Mouse (Mus musculus) kidney, embryonic 14.5 days (tissue): ENCODE measurements at regions not wholly inside any gene's neighbourhood (a gene's known extent, or its start where the extent isn't known, plus 50 kb on each side); places are given as distances from the start of the nearest gene placed in this dataset.

ENCODE experiments used
- ATAC-seq: fragments of 200-750 bp; cut with Nextera tagmentation; 2 replicates; pipeline ENCODE4 v1.8.0; 2017; ENCODE audit warnings: moderate number of reproducible peaks, mild to moderate bottlenecking, moderate TSS enrichment, moderate library complexity; ENCODE audit not compliant: low FRiP score, low TSS enrichment
- H3K27ac ChIP-seq: fragments of 300-500 bp; sonication (generic); 2 replicates; pipeline ENCODE4 v1.5.1; 2014; ENCODE audit warnings: low read depth, mild to moderate bottlenecking, low read length, moderate library complexity, mixed read lengths
- H3K27me3 ChIP-seq: fragments of 300-500 bp; sonication (generic); 2 replicates; pipeline ENCODE4 v1.6.1; 2014; ENCODE audit warnings: mild to moderate bottlenecking, low read length; ENCODE audit not compliant: control insufficient read depth, insufficient read depth
- H3K36me3 ChIP-seq: fragments of 300-500 bp; sonication (generic); 2 replicates; pipeline ENCODE4 v1.6.1; 2014; ENCODE audit warnings: low read length, mixed read lengths; ENCODE audit not compliant: control insufficient read depth, insufficient read depth
- H3K4me1 ChIP-seq: fragments of 300-500 bp; sonication (generic); 2 replicates; pipeline ENCODE4 v1.6.1; 2014; ENCODE audit warnings: low read length, mixed read lengths; ENCODE audit not compliant: control insufficient read depth, insufficient read depth
- H3K4me2 ChIP-seq: fragments of 300-500 bp; sonication (generic); replicated peaks from 2 replicates; pipeline ENCODE4 v1.6.1; 2014; ENCODE audit warnings: low read depth, mild to moderate bottlenecking, low read length
- H3K4me3 ChIP-seq: fragments of 300-500 bp; sonication (generic); 2 replicates; pipeline ENCODE4 v1.5.1; 2014; ENCODE audit warnings: mild to moderate bottlenecking, low read length
- H3K9ac ChIP-seq: fragments of 300-500 bp; sonication (generic); 2 replicates; pipeline ENCODE4 v1.6.1; 2014; ENCODE audit warnings: low read depth, mild to moderate bottlenecking, low read length, moderate library complexity
- H3K9me3 ChIP-seq: fragments of 300-500 bp; sonication (generic); 2 replicates; pipeline ENCODE4 v1.6.1; 2016; ENCODE audit warnings: low read length; ENCODE audit not compliant: control insufficient read depth
- WGBS: fragments of 180-500 bp; shearing (Covaris S2); extraction: QIAGEN DNeasy Blood & Tissue Kit; methylation state at CpG from one replicate; pipeline ENCODE4 v1.1.7; 2014; 5-methylcytosine and 5-hydroxymethylcytosine counted together

GRCm38 (mm10) chr11:24682423-24682822 is 604.6 kb downstream of the Bcl11a start:
- Histone ChIP-seq H3K9ac (no peak overlapping the region), H3K27me3 (peaks cover 33% of the 10 kb centered on the region), H3K9me3 (no peaks in the 10 kb centered on the region), H3K4me3 (no peak overlapping the region), H3K4me1 (no peaks in the 10 kb centered on the region), H3K36me3 (no peaks in the 10 kb centered on the region), H3K4me2 (no peak overlapping the region), H3K27ac (no peak overlapping the region)
- WGBS, result 16% methylated on average over 4 of the region's 4 CpGs
- ATAC-seq, result no peak

DNA sequence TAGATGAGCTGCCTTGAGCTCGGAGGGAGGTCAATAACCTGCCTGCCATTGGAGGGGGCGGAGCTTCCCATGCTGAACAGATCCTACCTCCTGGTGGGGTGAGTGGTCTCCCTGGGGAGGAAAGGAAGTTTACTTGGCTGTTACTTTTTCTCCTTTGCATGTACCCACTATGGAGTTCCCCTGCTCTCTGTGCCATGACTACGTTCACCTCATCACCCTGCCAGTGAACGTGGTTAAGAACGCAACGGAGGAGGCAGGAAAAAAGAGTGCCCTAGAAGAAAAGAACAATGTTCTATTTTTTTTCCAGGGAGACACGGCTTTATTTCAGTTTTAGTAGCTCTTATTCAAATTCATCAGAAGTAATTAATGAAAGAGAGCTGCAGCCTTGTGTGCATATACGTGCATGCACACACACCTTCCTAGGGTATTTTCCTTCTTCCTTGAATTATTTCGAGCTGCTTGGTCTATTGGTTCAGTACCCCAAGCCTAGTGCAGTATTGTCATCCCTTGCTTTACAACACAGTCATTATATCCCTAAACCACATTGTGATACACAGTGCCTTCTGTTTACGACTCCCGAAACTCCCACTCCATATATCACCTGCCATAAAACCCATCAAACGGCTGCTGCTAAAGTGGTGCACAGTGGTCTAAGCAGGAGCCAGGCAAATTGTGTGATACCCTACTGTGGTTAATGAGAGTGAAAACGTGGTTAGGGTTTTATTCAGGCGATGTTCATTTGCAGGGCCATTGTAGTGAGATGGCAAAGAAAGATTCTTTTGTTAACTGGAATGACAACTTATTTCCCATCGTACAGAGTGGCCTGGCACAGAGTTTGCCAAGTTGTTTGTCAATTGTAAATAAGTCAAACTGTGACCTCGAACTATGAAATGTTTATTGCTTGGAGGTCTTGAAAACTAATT is 608.0 kb downstream of the Bcl11a start:
- Histone ChIP-seq H3K27ac (no peak overlapping the region), H3K4me3 (no peak overlapping the region), H3K4me1 (no peaks in the 10 kb centered on the region), H3K27me3 (peaks cover 29% of the 10 kb centered on the region), H3K9ac (no peak overlapping the region), H3K4me2 (no peak overlapping the region), H3K36me3 (no peaks in the 10 kb centered on the region), H3K9me3 (no peaks in the 10 kb centered on the region)
- ATAC-seq, result peak; percentile 52; the same call in 1 of the 2 replicates
- WGBS, result 29% methylated on average over 16 of the region's 16 CpGs

DNA sequence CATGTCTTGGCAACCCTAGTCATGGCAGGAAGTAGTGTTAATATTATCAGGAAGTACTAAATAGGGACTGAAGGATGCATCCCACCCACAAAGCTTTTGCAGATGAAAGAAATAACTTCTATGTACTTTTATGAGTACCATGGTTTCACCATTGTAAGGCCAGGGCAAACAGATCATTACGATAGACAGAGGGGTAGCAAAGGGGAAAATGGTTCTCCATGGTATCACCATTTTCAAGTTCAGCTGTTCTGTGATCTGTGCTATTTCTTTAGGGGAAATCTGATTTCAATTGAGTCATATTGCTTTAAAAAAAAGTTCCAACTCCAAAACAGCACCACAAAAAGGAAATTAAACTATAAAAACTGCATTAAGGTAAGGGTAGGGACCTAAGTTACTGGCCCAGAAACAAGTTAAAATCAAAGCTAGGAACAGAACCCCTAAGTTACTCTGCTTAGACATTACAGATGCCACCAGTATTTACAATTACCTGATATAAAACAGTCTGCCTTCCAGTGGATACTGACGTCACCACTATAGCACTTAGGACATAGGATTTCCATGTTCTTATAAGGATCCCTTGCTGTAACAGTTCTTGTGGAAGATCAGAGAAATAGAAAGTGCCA is 610.4 kb downstream of the Bcl11a start:
- Histone ChIP-seq H3K9ac (no peak overlapping the region), H3K27ac (no peak overlapping the region), H3K4me3 (no peak overlapping the region), H3K27me3 (peaks cover 13% of the 10 kb centered on the region), H3K36me3 (no peaks in the 10 kb centered on the region), H3K4me2 (no peak overlapping the region), H3K9me3 (no peaks in the 10 kb centered on the region), H3K4me1 (no peaks in the 10 kb centered on the region)
- WGBS, result 86% methylated on average over 2 of the region's 2 CpGs
- ATAC-seq, result no peak

DNA sequence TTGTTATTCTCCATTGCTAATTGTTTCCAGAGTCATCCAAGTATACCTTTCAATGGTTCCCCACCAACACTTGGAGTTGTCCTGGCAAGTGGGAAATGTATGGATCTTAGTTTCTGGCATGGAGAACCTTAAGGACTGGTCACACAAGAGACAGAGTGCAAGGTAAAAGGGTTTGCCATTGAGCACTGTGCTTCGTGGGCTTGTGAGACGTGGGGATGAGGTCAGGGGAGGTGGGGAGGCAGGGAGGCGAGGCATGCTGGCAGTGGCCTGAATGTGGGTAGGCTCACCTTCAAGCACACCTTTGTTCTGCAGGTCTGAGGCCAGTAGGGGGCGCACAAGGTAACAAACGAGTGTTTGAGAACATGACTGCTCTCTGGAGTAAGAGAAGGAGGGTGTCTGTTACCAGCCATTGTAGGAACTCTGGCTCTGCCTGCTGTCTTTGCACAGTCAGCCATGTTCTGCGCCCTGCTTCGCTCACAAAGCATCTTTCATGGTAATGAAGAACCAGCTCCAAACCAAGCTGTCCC is 612.0 kb downstream of the Bcl11a start:
- no peaks in the 10 kb centered on the region for H3K9me3 ChIP-seq
- H3K27me3 ChIP-seq, result peaks cover 13% of the 10 kb centered on the region
- no peak overlapping the region for H3K4me2 ChIP-seq
- H3K4me3 ChIP-seq, result no peak overlapping the region
- ATAC-seq, result no peak
- no peaks in the 10 kb centered on the region for H3K36me3 ChIP-seq
- no peak overlapping the region for H3K9ac ChIP-seq
- WGBS, result 44% methylated on average over 7 of the region's 7 CpGs
- no peak overlapping the region for H3K27ac ChIP-seq
- no peaks in the 10 kb centered on the region for H3K4me1 ChIP-seq

DNA sequence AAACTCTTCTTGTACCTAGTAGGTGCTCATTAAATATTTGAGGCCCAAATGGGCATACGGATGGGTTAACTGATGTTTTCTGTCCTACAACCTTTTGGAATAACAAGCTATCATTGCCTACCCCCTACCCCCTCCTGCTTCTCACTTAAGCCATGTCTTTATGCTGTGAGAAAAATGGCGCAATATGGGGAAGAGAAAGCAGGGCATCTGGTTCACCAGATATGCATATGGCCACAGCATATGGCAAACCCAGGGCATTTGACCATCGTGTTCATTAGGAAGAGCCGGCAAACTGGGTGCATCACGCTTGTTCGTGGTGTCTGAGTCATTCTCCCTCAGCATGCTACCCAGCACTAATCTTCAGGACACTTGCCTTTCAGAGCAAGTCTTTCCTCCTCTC is 616.1 kb downstream of the Bcl11a start:
- Histone ChIP-seq H3K4me2 (no peak overlapping the region), H3K9ac (no peak overlapping the region), H3K27me3 (peaks cover 9% of the 10 kb centered on the region), H3K9me3 (no peaks in the 10 kb centered on the region), H3K4me1 (no peaks in the 10 kb centered on the region), H3K36me3 (no peaks in the 10 kb centered on the region), H3K4me3 (no peak overlapping the region), H3K27ac (no peak overlapping the region)
- no peak for ATAC-seq
- 92% methylated on average over 6 of the region's 6 CpGs for WGBS

DNA sequence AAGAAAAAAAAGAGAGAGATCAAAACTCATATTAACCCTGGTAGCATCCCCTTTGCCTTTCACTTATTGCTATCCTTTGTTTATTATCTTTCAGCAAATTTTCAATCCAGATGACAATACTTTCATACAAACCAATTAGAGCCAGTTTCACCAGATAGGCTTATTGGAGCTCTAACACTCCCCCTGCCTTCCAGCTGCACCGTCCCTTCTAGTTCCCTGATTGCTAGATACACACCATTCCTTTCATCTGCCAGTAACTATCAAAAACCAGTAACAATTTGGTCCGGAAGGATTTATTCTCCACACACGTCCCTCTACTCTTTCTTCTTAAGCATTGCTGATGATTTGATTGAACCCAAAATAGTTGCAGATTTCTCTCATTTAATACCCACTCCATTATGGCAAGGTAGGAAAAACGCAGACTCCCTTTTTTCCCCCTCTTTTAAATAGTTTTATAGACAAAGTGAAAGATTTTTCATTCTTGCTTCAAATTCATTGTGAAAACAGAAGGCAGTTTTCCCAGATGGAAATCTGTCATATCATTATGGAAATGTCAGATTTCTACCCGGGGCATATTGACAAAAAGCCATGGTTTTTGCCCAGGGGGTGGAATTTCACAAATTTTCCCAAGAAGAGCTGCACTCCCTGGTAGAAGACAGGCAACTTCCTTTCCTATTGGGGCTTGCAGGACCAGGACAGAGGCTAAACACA is 617.3 kb downstream of the Bcl11a start:
- Histone ChIP-seq H3K36me3 (no peaks in the 10 kb centered on the region), H3K27ac (no peak overlapping the region), H3K4me3 (no peak overlapping the region), H3K27me3 (peaks cover 9% of the 10 kb centered on the region), H3K9me3 (no peaks in the 10 kb centered on the region), H3K4me1 (no peaks in the 10 kb centered on the region), H3K4me2 (no peak overlapping the region), H3K9ac (no peak overlapping the region)
- ATAC-seq, result no peak
- WGBS, result 49% methylated on average over 5 of the region's 5 CpGs

- no peak overlapping the region for H3K4me2 ChIP-seq
- H3K36me3 ChIP-seq, result no peaks in the 10 kb centered on the region
- no peak overlapping the region for H3K9ac ChIP-seq
- 33% methylated on average over 7 of the region's 7 CpGs for WGBS
- peaks cover 4% of the 10 kb centered on the region for H3K27me3 ChIP-seq
- H3K4me1 ChIP-seq, result no peaks in the 10 kb centered on the region
- H3K27ac ChIP-seq, result no peak overlapping the region
- no peak for ATAC-seq
- no peak overlapping the region for H3K4me3 ChIP-seq
- H3K9me3 ChIP-seq, result no peaks in the 10 kb centered on the region
These were observed 618.7 kb downstream of the Bcl11a start for GRCm38 (mm10) chr11:24696561-24696960.

GRCm38 (mm10) chr11:24708790-24709189 is 630.9 kb downstream of the Bcl11a start:
- no peak for ATAC-seq

More at GRCm38 (mm10) chr11:24708790-24709189, 630.9 kb downstream of the Bcl11a start:
- no peaks in the 10 kb centered on the region for H3K27me3 ChIP-seq
- H3K9ac ChIP-seq, result no peak overlapping the region
- 98% methylated on average over 3 of the region's 3 CpGs for WGBS
- no peak overlapping the region for H3K4me3 ChIP-seq
- no peaks in the 10 kb centered on the region for H3K36me3 ChIP-seq
- no peaks in the 10 kb centered on the region for H3K4me1 ChIP-seq
- no peak overlapping the region for H3K27ac ChIP-seq
- no peak overlapping the region for H3K4me2 ChIP-seq
- no peaks in the 10 kb centered on the region for H3K9me3 ChIP-seq
